10 mouse cellular contexts compared by ENCODE assay signal in the genomic region with DNA sequence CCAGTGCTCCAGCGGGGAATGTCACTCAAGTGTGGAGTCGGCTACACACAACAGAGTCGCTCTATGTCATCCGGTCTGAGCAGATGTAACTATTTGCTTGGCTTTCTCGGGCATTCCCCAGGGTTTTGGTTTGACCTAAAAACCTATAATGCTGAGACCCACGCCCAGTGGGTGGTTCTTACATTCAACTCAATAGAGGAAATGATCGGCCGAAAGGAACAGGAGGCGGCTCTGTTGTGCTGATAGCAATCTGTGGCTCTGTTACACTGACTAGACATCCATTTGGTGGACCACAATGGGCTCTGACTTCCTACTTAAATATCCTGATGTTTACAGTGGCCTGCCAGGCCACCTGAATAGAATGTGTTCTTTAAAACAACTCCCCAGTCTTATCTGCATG. TPM values are rescaled to one million over a fixed set of nuclear protein-coding genes. Genes with fewer than 3 reads are reported as not detected.
A peak's percentile ranks its signal among the peaks of the same experiment; 100 is the strongest.
DNase-seq lines count a peak whose midpoint lies in the region; ATAC-seq and TF ChIP-seq lines count a peak whose summit lies in the region.
"Had no signal": no experiment of that assay in that cellular context is flagged by ENCODE, and none has a peak within 500 bp of the region (broad histone marks: within the 10 kb centered on the region; RNA-seq: fewer than 3 reads in every experiment).

No protein-coding gene starts in this region.

- no peak overlapping the region for H3K9ac ChIP-seq in liver, embryonic 12.5 days
- no peak overlapping the region for H3K9ac ChIP-seq in midbrain, embryonic 13.5 days (replicated peaks)
- H3K9ac ChIP-seq: forebrain, postnatal 0 days; liver, postnatal 0 days had no signal

- no peak for DNase-seq in thymus, adult 2 months
- DNase-seq in thymus, adult 18-20 months: no peak
- peak; percentile 67 to 86 for DNase-seq in heart, adult 9 months (ENCODE audit: low spot score in 2 of 2)
- peak; percentile 58 to 75 for DNase-seq in lung, adult 18-20 months
- DNase-seq in c-Kit-positive CD71-positive TER-119-positive erythroid progenitor cells, embryonic 14.5 days (ENCODE audit: low spot score): no peak
- DNase-seq: forebrain, postnatal 0 days; liver, postnatal 0 days; right cerebral cortex, postnatal 14 days had no signal

- 0 out of 2 replicates have a peak overlapping the region, but pooled peaks have one; percentile 13 for H3K4me3 ChIP-seq in thymus, adult 2 months (ENCODE audit: control insufficient read depth, insufficient read depth, low read length)
- H3K4me3 ChIP-seq in liver, embryonic 12.5 days: no peak overlapping the region
- H3K4me3 ChIP-seq in midbrain, embryonic 13.5 days (replicated peaks): no peak overlapping the region

- ATAC-seq in liver, embryonic 12.5 days: no peak
- no peak for ATAC-seq in midbrain, embryonic 13.5 days
- ATAC-seq: forebrain, postnatal 0 days; liver, postnatal 0 days had no signal

- TF ChIP-seq POLR2A in thymus, adult 2 months (IDR thresholded peaks at IDR 0.05; ENCODE audit: control insufficient read depth, extremely low read depth, insufficient read depth, low read length, poor library complexity): no peak

- H3K27ac ChIP-seq in thymus, adult 2 months (ENCODE audit: control insufficient read depth, insufficient read depth, low read length): 0 out of 2 replicates have a peak overlapping the region, but pooled peaks have one; percentile 10
- no peak overlapping the region for H3K27ac ChIP-seq in liver, embryonic 12.5 days
- H3K27ac ChIP-seq in midbrain, embryonic 13.5 days: no peak overlapping the region

- no peaks in the 10 kb centered on the region for H3K9me3 ChIP-seq in liver, embryonic 12.5 days (replicated peaks)
- no peaks in the 10 kb centered on the region for H3K9me3 ChIP-seq in midbrain, embryonic 13.5 days

- H3K4me1 ChIP-seq in thymus, adult 2 months (replicated peaks; ENCODE audit: control insufficient read depth, insufficient read depth, low read length): peaks cover 16% of the 10 kb centered on the region
- no peaks in the 10 kb centered on the region for H3K4me1 ChIP-seq in liver, embryonic 12.5 days
- no peaks in the 10 kb centered on the region for H3K4me1 ChIP-seq in midbrain, embryonic 13.5 days (replicated peaks)

- no peaks in the 10 kb centered on the region for H3K27me3 ChIP-seq in thymus, adult 2 months (ENCODE audit: control insufficient read depth, insufficient read depth, low read length)
- no peaks in the 10 kb centered on the region for H3K27me3 ChIP-seq in liver, embryonic 12.5 days (replicated peaks)
- no peaks in the 10 kb centered on the region for H3K27me3 ChIP-seq in midbrain, embryonic 13.5 days

- no peak overlapping the region for H3K4me2 ChIP-seq in liver, embryonic 12.5 days
- no peak overlapping the region for H3K4me2 ChIP-seq in midbrain, embryonic 13.5 days (replicated peaks)

- WGBS in thymus, adult 2 months: 16% methylated on average over 9 of the region's 9 CpGs
- 36% methylated on average over 9 of the region's 9 CpGs for WGBS in liver, embryonic 12.5 days (ENCODE audit: insufficient replicate concordance)
- WGBS in midbrain, embryonic 13.5 days: 88% methylated on average over 9 of the region's 9 CpGs

- no peak for TF ChIP-seq CTCF in thymus, adult 2 months (IDR thresholded peaks at IDR 0.05; ENCODE audit: borderline replicate concordance, control insufficient read depth, extremely low read depth, insufficient read depth, low read length, poor library complexity)

- H3K36me3 ChIP-seq in thymus, adult 2 months (ENCODE audit: control insufficient read depth, insufficient read depth, low read length): no peaks in the 10 kb centered on the region
- H3K36me3 ChIP-seq in liver, embryonic 12.5 days: no peaks in the 10 kb centered on the region
- no peaks in the 10 kb centered on the region for H3K36me3 ChIP-seq in midbrain, embryonic 13.5 days

RNA-seq across cellular contexts. Expression of a gene that starts 4.4 kb away (rescaled TPM):
- polyA plus RNA-seq in thymus, adult 2 months (2012; rRNA removed): 0.20 and 0.39 TPM in 2 replicates
- 0.06 TPM in 1 of 2 replicates, not detected in the other for polyA plus RNA-seq in liver, embryonic 12.5 days (2016; fragmentation: Nextera tagmentation; extraction: Ambion mirVana)
- polyA plus RNA-seq in midbrain, embryonic 13.5 days (2015; fragmentation: Nextera tagmentation; extraction: Ambion mirVana): 0.35 and 0.65 TPM in 2 replicates
- polyA plus RNA-seq: liver, postnatal 0 days had no signal

Comparison
In these comparisons a context has a peak if more than half of its experiments do, and no peak if none do; other contexts are left out.
1. DNase-seq: peak in heart, adult 9 months (2 of 2) and lung, adult 18-20 months (2 of 2); none in thymus, adult 2 months (single experiment), thymus, adult 18-20 months (0 of 2) and c-Kit-positive CD71-positive TER-119-positive erythroid progenitor cells, embryonic 14.5 days (single experiment).